Mouse (Mus musculus): ENCODE data around the gene Ptafr.

Ptafr gene

DNA sequence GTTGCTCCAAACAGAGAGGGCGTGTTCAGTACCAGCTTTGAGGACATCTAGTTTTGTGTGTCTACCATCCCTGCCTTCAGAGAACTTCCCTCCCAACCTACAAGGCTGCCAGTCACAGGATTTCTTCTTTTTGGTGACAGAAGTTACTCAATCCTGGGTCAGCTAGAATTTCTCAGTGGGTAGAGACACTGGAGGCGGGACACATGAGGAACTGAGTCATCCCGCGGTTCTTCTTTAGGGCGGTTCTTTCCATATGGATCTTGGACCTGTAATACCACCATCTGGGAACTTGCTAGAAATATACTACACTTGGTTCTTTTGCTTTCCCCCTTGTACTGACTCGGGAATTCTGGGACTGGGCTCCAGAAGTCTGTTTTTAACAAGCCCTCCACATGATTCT is 54.0 kb downstream of the Ptafr start:
- DNase-seq (ENCODE audit: low read depth, low spot score) = no peak

DNA sequence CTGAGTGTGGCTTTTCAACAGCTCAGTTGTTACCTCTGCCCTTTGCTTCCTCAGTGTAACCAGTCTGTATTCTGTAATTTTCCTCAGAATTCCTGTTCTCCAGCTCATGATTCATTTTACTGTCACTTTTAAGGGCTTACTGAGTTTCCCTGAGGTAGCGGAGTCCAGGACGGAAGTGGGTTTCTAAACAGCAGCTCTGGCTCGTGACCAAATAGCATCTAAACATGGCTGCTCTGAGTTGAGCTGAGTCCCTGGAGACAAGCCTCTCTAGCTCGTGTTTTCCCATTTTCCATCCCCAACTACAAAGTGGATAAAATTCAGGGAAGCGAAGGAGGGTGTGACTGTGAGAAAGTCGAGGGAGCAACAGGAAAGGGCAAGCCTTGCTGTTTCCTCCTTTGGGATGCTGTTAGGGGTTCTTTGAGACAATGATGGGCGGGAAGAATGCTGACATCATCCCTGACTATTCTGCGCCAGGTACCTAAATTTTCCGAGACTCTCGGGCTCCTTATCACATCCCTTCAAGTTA is 55.0 kb downstream of the Ptafr start:
- no peak for DNase-seq (ENCODE audit: low read depth, low spot score)

DNA sequence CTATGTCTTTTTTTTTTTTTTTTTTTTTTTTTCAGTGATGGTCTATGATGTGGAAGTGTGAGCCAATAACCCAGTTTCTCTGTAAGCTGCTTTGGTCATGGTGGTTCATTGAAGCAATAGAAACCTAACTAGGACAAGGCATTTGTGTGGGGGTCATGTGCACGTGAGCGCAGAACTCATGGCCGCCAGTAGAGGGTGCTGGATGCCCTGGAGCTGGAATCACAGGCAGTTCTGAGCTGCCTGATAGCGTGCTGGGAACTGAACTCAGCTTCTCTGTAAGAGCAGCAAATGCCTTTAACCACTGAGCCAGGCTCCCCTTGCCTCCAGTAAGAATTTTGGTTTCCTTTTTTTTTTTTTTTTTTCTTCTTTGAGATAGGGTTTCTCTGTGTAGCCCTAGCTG is 56.3 kb downstream of the Ptafr start:
- DNase-seq (ENCODE audit: low read depth, low spot score) = peak; percentile 82

GRCm38 (mm10) chr4:132621287-132622068 is 57.6 kb downstream of the Ptafr start:
- peak; percentile 50 for DNase-seq (ENCODE audit: low read depth, low spot score)

- peak; percentile 77 for DNase-seq (ENCODE audit: low read depth, low spot score)
Measured at GRCm38 (mm10) chr4:132624034-132624657, 60.3 kb downstream of the Ptafr start.

DNA sequence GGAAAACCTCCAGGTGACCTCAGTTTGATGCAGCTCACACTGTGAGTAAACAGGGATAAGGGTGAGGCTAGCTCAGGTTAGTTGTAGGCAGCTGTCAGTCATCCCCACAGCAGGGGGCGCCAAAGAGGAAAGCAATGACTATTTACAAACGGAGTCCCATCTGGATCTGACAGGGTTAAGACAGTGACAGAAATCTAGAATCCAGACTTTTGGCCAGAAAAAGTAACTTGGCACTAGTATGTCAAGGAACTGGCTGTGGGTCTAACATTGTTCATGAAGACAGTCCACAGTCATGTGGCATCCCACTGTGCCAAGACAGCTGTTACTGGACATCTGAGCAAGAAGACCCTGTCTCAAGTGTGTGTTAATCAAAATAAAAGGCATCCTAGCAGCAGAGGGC is 65.0 kb downstream of the Ptafr start:
- DNase-seq (ENCODE audit: low read depth, low spot score) = peak; percentile 59
